Mouse (Mus musculus) cerebral cortex, adult 2 months (tissue): ENCODE data around the gene Fzd9.

ENCODE experiments used
- WGBS: fragments of 180-500 bp; shearing (Covaris S2); methylation state at CpG from one replicate; pipeline ENCODE4 v1.1.7; 2018; 5-methylcytosine and 5-hydroxymethylcytosine counted together

Gene Fzd9

DNA sequence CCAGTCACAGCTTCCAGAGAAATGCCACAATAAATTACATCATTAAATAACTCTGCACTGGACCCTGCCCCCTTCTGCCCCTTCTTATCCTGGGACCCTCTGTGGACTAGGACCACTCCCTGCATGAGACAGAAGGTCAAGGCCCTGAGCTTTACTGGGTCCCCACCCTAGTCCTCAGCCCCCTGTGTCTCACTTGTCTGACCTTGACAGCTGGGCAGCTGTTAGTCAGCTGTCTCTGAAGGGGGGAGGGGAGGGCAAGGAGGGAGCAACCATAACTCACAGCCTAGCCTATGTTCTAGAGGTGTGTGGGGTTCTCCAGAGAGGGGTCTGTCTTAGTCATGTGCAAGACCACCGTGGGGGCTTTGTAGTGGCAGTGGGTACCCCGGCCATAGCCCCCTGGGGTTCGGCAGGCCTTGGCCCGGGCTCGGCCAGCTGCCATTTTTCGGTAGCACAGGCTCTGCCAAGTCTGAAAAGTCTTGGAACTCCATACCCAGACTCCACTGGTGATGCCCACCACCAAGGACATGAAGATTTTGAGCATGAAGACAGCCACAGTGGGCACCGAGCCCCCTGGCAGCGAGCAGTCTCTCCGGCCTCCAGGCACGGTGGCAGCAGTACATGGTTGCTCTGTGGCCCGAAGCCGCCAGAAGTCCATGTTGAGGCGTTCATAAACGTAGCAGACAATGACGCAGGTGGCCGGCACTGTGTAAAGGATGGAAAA is 1.9 kb downstream of the Fzd9 start:
- WGBS, result 51% methylated on average over 16 of the region's 16 CpGs

DNA sequence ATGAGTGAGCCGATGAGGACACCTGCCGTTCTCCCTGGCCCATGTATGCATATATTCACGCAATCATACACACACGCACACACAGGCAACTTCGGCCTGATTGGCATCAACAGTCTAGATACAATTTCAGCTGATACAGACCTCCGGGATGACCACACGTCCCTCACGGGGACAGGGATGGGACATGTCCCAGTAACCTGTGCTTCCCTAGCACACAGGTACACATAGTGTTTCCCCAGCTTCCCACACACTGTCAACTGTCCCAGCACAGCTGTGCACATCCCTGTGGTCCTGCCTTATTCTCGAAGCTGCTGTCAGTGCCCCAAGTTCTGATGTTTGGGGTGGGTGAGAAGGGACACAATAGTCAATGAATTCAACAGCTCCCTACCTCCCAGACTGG is 3.7 kb downstream of the Fzd9 start:
- WGBS, result 67% methylated on average over 9 of the region's 9 CpGs

GRCm38 (mm10) chr5:135246531-135246930 is 4.5 kb downstream of the Fzd9 start:
- 75% methylated on average over 4 of the region's 4 CpGs for WGBS

DNA sequence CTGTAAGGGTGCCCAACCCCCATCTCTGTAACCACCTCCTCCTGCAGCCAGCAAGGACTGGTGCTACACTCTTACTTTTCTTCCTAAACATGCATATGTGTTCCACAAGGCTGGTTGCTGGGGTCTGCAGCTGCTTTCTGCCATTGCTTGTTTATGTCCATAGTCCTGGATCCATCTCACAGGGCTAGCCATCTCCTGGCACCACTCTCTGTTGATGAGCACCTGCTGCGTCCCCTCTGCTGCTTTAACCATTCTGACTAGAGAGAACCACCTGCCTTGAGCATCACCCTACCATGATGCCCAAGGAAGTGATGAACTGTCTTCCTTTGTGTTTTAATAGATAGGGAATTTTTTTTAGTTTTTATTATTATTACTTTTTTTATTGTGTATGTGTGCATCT is 7.9 kb downstream of the Fzd9 start:
- WGBS, result 95% methylated on average over 1 of the region's 1 CpGs

DNA sequence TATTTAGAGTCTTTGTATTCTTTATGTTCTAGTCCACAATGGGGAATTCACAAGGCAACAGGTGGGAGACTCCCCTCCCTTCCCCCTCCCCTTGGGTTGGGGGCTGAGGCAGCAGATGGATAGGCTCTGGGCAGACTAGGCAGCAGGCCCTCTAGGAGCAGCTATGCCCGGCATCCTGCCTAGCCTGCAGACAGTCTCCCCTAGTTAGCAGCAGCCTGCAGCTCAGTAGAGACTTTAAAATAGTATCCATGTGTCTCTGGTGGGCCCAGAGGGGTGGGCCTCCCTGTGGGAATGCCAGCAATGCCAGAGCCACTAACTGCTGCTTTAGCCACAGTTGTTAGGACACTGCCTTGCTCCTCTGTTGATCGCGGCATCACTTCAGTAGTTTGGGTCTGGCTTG is 8.4 kb downstream of the Fzd9 start:
- WGBS, result 80% methylated on average over 3 of the region's 3 CpGs

DNA sequence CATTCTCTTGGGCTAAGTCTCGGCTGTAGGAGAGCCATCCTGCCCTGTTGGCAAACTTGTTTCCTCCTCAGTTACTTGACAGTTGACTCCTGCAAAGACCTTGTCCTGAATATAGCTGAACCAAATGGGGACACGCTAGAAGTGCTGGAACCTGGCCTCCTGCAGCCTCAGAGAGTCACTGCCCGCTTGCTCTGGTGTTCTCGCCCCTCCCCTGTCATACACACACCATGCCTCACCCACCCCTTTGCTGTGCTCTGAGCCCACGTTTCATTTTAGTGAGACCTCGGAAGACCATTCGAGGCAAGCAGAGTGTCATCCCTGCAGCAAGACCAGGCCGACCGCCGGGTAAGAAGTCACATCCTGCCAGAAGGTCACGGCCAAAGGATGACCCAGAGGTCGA is 8.9 kb downstream of the Fzd9 start:
- WGBS, result 82% methylated on average over 12 of the region's 12 CpGs

GRCm38 (mm10) chr5:135241474-135241873 is 9.6 kb downstream of the Fzd9 start:
- WGBS, result 38% methylated on average over 1 of the region's 1 CpGs

GRCm38 (mm10) chr5:135238832-135239231 is 12.2 kb downstream of the Fzd9 start:
- 86% methylated on average over 2 of the region's 2 CpGs for WGBS

- WGBS, result 13% methylated on average over 2 of the region's 2 CpGs
Measured at GRCm38 (mm10) chr5:135236571-135236970, 14.5 kb downstream of the Fzd9 start.

GRCm38 (mm10) chr5:135233166-135233920 is 17.7 kb downstream of the Fzd9 start:
- 87% methylated on average over 8 of the region's 8 CpGs for WGBS

DNA sequence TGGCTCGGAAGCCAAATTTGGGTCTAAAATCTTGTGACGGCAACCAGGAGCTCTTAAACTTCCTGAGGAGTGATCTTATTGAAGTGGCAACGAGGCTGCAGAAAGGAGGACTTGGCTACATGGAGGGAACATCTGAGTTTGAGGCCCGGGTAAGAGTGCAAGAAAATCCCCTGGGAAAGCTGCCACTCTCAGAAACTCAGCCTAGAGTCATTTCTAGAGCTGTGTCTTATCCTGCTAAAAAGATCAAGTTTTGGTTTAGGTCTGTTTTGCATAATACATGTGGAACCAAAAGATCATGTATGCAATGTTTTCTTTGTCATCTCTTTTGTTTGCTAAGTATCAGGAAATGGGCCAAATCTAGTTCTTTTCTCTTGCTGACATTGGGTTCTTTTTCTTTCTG is 20.8 kb downstream of the Fzd9 start:
- 58% methylated on average over 4 of the region's 4 CpGs for WGBS

DNA sequence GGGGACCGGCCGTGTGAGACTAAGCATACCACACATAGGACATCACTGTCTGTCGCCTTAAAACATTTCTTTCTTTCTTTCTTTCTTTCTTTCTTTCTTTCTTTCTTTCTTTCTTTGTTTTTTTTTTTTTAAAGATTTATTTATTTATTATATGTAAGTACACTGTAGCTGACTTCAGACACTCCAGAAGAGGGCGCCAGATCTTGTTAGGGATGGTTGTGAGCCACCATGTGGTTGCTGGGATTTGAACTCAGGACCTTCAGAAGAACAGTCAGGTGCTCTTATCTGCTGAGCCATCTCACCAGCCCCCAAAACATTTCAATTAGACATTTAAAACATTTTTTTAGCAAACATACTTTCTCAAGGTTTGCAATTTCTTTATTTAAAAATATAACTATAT is 25.2 kb downstream of the Fzd9 start:
- 93% methylated on average over 4 of the region's 4 CpGs for WGBS

DNA sequence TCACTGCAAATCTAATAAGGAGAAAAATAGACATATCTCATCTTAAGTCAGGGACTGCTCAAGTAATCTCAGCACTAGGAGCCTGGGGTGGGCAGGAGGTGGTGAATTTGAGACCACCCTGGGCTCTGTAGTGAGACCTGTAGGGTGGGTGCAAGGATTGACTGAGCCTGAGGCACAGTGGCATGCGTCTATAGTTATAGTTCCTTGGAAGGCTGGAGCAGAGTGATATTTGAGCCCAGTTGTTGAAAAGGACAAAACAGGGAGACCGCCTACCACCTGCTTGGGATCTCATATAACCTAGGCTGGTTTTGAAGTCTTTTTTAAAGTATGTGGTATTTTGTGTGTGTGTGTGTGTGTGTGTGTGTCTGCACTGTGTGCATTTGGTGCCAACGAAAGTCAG is 26.9 kb downstream of the Fzd9 start:
- WGBS, result 90% methylated on average over 3 of the region's 3 CpGs

DNA sequence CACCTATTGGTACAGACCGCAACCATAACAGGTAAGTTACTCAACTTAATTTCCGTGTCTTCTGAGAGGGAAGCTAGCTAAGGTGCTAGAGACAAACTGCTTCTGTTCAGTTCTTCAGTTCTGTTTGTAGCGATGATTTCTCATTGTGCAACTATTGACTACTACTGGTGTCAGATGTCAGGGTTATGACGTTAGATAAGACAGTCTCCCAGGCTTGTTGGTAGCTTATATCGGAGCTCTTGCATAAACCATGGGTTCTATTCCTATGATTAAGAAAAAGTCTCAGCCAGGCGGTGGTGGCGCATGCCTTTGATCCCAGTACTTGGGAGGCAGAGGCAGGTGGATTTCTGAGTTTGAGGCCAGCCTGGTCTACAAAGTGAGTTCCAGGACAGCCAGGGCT is 29.0 kb downstream of the Fzd9 start:
- 95% methylated on average over 7 of the region's 7 CpGs for WGBS

- 81% methylated on average over 6 of the region's 6 CpGs for WGBS
Measured at GRCm38 (mm10) chr5:135216871-135217270, 34.2 kb downstream of the Fzd9 start.

DNA sequence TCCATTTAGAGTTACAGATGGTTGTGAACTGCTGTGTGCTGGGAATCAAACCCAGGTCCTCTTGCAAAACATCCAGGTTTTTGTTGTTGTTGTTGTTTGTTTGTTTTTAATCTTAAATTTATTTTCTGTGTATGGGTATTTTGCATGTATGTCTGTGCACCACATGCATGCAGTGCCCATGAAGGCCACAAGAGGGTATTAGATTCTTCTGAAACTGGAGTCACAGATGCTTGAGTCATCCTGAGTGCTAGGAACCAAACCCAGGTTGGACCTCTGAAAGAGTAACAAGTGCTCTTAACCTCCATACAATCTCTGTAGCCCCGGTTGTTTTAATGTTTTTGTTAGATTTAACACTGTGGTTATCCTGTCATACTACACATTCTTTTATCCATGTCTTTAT is 42.8 kb downstream of the Fzd9 start:
- 100% methylated on average over 1 of the region's 1 CpGs for WGBS

DNA sequence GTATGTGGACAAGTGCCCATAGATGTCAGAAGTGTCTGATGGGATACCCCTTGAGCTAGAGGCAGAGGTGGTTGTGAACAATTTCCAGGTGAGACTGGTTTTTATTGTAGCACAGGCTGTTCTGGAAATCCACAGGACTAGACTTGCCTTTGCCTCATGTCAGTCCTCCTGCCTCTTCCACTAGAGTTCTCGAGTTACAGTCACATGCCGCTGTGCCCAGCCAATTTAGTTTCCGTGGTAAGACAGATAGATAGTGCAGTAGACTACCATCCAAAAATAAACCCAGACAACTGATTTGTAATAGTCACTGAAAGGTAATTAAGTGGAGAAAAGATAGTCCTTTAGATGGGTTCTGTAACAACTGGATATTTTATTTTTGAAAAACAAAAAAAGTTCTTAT is 48.3 kb downstream of the Fzd9 start:
- WGBS, result 82% methylated on average over 3 of the region's 3 CpGs
